Mouse (Mus musculus) hindbrain, embryonic 12.5 days (tissue): Measurements from ENCODE around the gene Arrdc1. TPM values are rescaled to one million over a fixed set of nuclear protein-coding genes. Genes with fewer than 3 reads are reported as not detected.
"Not testable (repeated sequence)": the region's sequence is repeated elsewhere in the genome, so short reads cannot be mapped to it uniquely, and the experiment has no call there.

Experiments
- ATAC-seq: fragments of 200-750 bp; cut with Nextera tagmentation; 2 replicates; pipeline ENCODE4 v1.8.0; 2017; ENCODE audit warnings: moderate TSS enrichment; ENCODE audit not compliant: low FRiP score
- H3K27ac ChIP-seq: fragments of 300-500 bp; sonication (generic); 2 replicates; pipeline ENCODE4 v1.5.1; 2016; ENCODE audit warnings: mild to moderate bottlenecking
- H3K27me3 ChIP-seq: fragments of 300-500 bp; sonication (generic); 2 replicates; pipeline ENCODE4 v1.6.1; 2016; ENCODE audit warnings: mild to moderate bottlenecking
- H3K36me3 ChIP-seq: fragments of 300-500 bp; sonication (generic); 2 replicates; pipeline ENCODE4 v1.6.1; 2016; ENCODE audit warnings: mild to moderate bottlenecking
- H3K4me1 ChIP-seq: fragments of 300-500 bp; sonication (generic); 2 replicates; pipeline ENCODE4 v1.6.1; 2016
- H3K4me2 ChIP-seq: fragments of 300-500 bp; sonication (generic); replicated peaks from 2 replicates; pipeline ENCODE4 v1.6.1; 2016; ENCODE audit warnings: mild to moderate bottlenecking
- H3K4me3 ChIP-seq: fragments of 300-500 bp; sonication (generic); 2 replicates; pipeline ENCODE4 v1.5.1; 2016; ENCODE audit warnings: mild to moderate bottlenecking
- H3K9ac ChIP-seq: fragments of 300-500 bp; sonication (generic); 2 replicates; pipeline ENCODE4 v1.6.1; 2016; ENCODE audit warnings: mild to moderate bottlenecking, moderate library complexity
- H3K9me3 ChIP-seq: fragments of 300-500 bp; sonication (generic); replicated peaks from 2 replicates; pipeline ENCODE4 v1.6.1; 2016; ENCODE audit warnings: mild to moderate bottlenecking
- WGBS: fragments of 180-500 bp; shearing (Covaris S2); methylation state at CpG from one replicate; pipeline ENCODE4 v1.1.7; 2016; 5-methylcytosine and 5-hydroxymethylcytosine counted together
- polyA plus RNA-seq: library from polyadenylated mRNA; unstranded; fragments of >200 nt; fragmentation: Nextera tagmentation; extraction: Ambion mirVana; gene quantifications from 2 replicates; pipeline ENCODE4 v1.2.1, GENCODE M21; 2016

Arrdc1 gene
- 20.0 and 21.9 TPM in 2 replicates for polyA plus RNA-seq

DNA sequence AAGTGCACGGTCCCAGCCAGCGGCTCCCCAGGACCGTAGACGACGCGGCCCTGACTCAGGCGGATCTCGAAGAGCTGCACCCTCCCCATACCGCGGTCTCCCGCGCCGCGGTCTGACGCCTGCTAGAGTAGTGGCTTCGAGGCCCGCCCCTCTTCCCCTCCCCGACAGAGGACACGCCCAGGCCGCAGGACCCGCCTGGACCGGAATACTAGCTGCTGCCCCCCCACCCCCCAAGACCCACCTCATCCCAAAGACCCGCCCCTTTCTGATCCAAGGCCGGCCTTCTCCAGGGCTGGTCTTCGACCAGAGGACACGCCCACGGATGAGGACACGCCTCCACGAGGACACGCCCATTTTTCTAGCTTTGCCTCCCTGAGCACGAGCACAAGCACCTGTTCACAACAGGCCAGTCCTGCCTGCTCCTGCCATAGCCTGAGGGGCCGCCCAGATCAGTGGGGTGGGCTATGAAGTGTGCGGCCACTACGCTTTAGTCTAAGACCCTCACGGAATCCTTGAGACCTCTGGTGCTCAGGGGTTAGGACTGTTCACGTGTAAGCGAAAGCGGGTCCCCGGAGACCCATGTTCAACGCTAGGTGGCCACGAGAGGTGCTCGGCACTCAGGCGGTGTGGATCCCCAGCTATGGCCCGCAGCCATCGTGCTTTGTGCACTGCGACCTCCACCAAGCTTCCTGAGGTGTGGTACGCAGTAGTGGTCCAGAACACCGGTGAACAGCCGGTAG, at the start of gene Arrdc1:
TSS of gene Arrdc1 (minus strand) at position 196 of the 740 bp plus-strand sequence.
- H3K36me3 ChIP-seq = no peaks in the 10 kb centered on the region
- H3K9me3 ChIP-seq = no peaks in the 10 kb centered on the region
- H3K4me2 ChIP-seq = peak within 1 kb of the TSS; percentile 94
- peak; percentile 93 for ATAC-seq
- peak within 1 kb of the TSS; percentile 72 for H3K9ac ChIP-seq
- H3K27me3 ChIP-seq = peaks cover 16% of the 10 kb centered on the region
- H3K27ac ChIP-seq = no peak within 1 kb of the TSS
- WGBS = under 1% methylated on average over 48 of the region's 49 CpGs
- H3K4me3 ChIP-seq = peak within 1 kb of the TSS; percentile 57
- H3K4me1 ChIP-seq = peaks cover 14% of the 10 kb centered on the region

GRCm38 (mm10) chr2:24976960-24977359, 41.9 kb upstream of the Arrdc1 start:
- Histone ChIP-seq H3K27me3 (no peaks in the 10 kb centered on the region), H3K27ac (no peak overlapping the region), H3K4me3 (no peak overlapping the region), H3K4me1 (peaks cover 20% of the 10 kb centered on the region), H3K4me2 (no peak overlapping the region), H3K36me3 (peaks cover 8% of the 10 kb centered on the region), H3K9ac (no peak overlapping the region), H3K9me3 (no peaks in the 10 kb centered on the region)
- no peak for ATAC-seq
- WGBS = 95% methylated on average over 5 of the region's 5 CpGs

- Histone ChIP-seq H3K4me1 (peaks cover 20% of the 10 kb centered on the region), H3K4me2 (peak within 1 kb of the TSS; percentile 93), H3K4me3 (peak within 1 kb of the TSS; percentile 71), H3K9ac (peak within 1 kb of the TSS; percentile 69), H3K27me3 (no peaks in the 10 kb centered on the region), H3K36me3 (peaks cover 18% of the 10 kb centered on the region), H3K9me3 (no peaks in the 10 kb centered on the region), H3K27ac (peak within 1 kb of the TSS; percentile 91)
- ATAC-seq = peak; percentile 18
- under 1% methylated on average over 16 of the region's 16 CpGs for WGBS
These were observed 40.7 kb upstream of the Arrdc1 start, which contains the start of gene Pnpla7 for GRCm38 (mm10) chr2:24975704-24976297. Gene Pnpla7 (plus strand): TSS chr2:24976033.

DNA sequence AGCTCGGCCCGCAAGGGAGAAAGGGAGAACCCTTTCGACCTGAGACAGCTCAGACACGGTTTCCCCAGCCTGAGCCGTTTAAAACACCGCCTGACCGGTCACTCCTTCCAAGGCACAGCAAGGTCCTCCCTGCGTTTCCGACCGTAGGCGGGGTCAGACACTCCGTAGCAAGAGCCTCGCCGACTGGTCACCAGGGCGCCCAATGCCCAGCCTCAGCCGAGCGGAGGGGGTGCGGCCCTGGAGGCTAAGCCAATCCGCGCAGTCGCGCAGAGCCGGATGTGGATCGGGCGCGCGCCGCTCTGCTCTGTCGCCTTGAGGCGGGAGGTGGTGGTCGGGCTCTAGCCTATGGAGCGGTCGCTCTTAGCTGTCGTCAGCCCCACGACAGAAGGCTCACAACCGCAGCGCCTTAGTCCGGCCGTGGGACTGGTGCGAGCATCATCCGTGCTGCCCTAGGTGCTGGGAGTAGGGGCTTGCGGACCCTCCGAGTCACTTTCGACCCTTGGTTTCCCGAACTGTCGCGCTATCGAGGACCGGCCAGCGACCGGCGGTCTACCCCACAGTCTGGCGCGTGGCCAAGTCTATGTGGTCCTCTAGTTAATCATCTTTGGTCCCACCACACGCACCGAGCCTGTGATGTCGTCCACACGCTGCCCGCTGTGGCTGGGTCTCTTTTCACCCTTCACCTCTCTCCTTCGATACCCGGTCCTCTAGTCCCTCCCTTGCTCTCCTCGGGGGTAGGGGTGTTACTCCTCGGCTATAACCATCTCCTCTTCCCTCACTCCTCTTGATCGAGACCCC, 40.1 kb upstream of the Arrdc1 start, which contains the start of gene Mrpl41:
TSS of gene Mrpl41 (minus strand) at position 193 of the 798 bp plus-strand sequence.
- Histone ChIP-seq H3K4me1 (peaks cover 20% of the 10 kb centered on the region), H3K4me2 (peak within 1 kb of the TSS; percentile 93), H3K27me3 (no peaks in the 10 kb centered on the region), H3K9ac (peak within 1 kb of the TSS; percentile 69), H3K36me3 (peaks cover 25% of the 10 kb centered on the region), H3K9me3 (no peaks in the 10 kb centered on the region), H3K4me3 (peak within 1 kb of the TSS; percentile 71), H3K27ac (peak within 1 kb of the TSS; percentile 91)
- WGBS = under 1% methylated on average over 64 of the region's 64 CpGs
- ATAC-seq = peak; percentile 100

- H3K36me3 ChIP-seq = peaks cover 32% of the 10 kb centered on the region
- H3K4me3 ChIP-seq = peak overlapping the region; percentile 71
- not testable (repeated sequence) for H3K9me3 ChIP-seq, ATAC-seq, H3K27me3 ChIP-seq
- H3K27ac ChIP-seq = peak overlapping the region; percentile 91
- H3K9ac ChIP-seq = peak overlapping the region; percentile 69
- 2% methylated on average over 17 of the region's 17 CpGs for WGBS
- peak overlapping the region; percentile 93 for H3K4me2 ChIP-seq
- H3K4me1 ChIP-seq = peaks cover 20% of the 10 kb centered on the region
These were observed 39.4 kb upstream of the Arrdc1 start for GRCm38 (mm10) chr2:24974452-24974851.

GRCm38 (mm10) chr2:24970386-24970785, 35.3 kb upstream of the Arrdc1 start:
- Histone ChIP-seq H3K4me1 (peaks cover 11% of the 10 kb centered on the region), H3K36me3 (peaks cover 63% of the 10 kb centered on the region)

DNA sequence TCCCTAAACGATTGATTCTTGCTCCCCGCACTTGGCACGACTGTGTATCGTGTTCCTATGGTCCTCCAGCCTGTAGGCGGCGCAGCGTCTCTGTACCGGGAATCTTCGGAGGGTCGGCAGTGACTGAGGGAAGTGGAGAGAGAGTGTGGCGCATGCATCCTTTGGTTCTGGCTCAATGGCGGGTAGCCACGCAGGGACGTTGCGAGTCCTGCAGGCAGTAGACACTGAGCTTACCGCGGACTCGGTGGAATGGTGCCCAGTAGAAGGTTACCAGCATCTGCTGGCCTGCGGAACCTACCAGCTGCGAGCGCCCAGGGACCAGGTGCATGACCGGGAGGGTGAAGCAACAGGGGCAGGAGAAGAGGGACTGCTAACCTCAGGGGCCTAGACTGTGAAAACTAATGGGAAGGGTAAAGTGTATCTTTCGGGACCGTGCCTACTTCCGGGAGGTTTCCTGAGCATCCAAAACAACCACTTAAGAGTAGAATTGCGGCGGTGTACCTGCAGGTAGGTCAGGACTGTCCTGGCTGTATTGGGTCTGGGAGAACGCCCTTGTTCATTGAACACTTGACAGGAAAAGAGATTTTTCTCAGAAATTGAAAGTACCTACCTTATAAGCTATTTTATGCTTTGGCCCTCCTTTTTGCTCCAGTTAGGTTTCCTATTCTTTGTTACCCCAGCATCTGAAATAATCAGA, 27.4 kb upstream of the Arrdc1 start, which contains the start of gene Dph7:
TSS of gene Dph7 (plus strand) at position 97 of the 697 bp plus-strand sequence.
- H3K36me3 ChIP-seq = peaks cover 55% of the 10 kb centered on the region
- H3K27me3 ChIP-seq = no peaks in the 10 kb centered on the region
- H3K27ac ChIP-seq = no peak within 1 kb of the TSS
- H3K4me3 ChIP-seq = peak within 1 kb of the TSS; percentile 68
- peak; percentile 89 for ATAC-seq
- H3K9ac ChIP-seq = peak within 1 kb of the TSS; percentile 84
- no peaks in the 10 kb centered on the region for H3K9me3 ChIP-seq
- 1% methylated on average over 28 of the region's 28 CpGs for WGBS
- H3K4me2 ChIP-seq = peak within 1 kb of the TSS; percentile 82
- H3K4me1 ChIP-seq = peaks cover 12% of the 10 kb centered on the region

More at GRCm38 (mm10) chr2:24970386-24970785, 35.3 kb upstream of the Arrdc1 start:
- no peak overlapping the region for H3K27ac ChIP-seq
- H3K4me3 ChIP-seq = no peak overlapping the region
- H3K9me3 ChIP-seq = no peaks in the 10 kb centered on the region
- H3K27me3 ChIP-seq = no peaks in the 10 kb centered on the region
- no peak overlapping the region for H3K4me2 ChIP-seq
- no peak overlapping the region for H3K9ac ChIP-seq
- 87% methylated on average over 4 of the region's 4 CpGs for WGBS
- no peak for ATAC-seq

DNA sequence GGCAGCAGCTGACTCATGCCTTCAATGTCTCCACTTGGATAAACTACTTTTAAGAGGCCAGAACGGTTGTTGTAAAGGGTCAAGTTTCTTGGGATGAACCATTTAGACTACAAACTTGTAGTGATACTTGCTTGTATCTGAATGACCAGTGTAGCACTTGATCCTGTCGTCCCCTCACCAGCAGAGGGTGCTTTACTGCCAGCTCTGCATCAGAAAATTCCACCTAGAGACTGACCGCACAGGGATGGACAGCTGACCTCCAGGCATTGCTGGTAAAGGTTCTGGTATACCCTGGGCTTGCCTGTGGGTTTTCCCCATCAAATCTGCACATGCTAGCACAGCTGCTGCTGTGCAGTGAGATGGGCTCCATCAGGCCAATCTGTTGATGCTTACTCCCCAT, 25.9 kb upstream of the Arrdc1 start:
- no peak for ATAC-seq
- 36% methylated on average over 3 of the region's 3 CpGs for WGBS
- no peak overlapping the region for H3K27ac ChIP-seq
- no peaks in the 10 kb centered on the region for H3K9me3 ChIP-seq
- H3K9ac ChIP-seq = no peak overlapping the region
- H3K36me3 ChIP-seq = peaks cover 59% of the 10 kb centered on the region
- no peak overlapping the region for H3K4me3 ChIP-seq
- H3K4me2 ChIP-seq = no peak overlapping the region
- H3K27me3 ChIP-seq = no peaks in the 10 kb centered on the region
- H3K4me1 ChIP-seq = peaks cover 12% of the 10 kb centered on the region

DNA sequence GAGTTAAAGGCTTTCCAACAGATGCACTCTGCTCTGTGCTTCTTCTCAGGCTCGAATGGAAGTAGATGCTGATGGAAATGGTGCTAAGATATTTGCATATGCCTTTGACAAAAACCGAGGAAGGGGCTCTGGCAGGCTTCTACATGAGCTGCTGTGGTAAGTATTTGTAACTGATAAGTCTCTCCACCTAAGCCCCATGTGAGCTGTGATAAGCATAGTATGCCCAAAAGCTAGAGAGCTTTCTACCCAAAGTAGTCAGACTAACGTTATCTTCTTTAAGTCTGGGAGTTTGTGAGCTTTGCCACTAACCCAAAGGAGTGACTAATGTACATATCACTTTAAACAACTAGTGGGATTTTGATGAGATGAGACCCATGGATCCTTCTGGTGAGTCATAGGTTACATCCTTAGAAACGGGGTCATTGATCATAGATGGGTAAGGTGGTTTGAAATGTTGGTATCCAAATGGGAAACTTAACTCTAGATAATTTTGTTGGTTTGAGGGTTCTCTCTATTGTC, 17.5 kb upstream of the Arrdc1 start:
- 92% methylated on average over 4 of the region's 4 CpGs for WGBS
- Histone ChIP-seq H3K27me3 (no peaks in the 10 kb centered on the region), H3K27ac (no peak overlapping the region), H3K4me3 (no peak overlapping the region), H3K4me2 (no peak overlapping the region), H3K9ac (no peak overlapping the region), H3K9me3 (no peaks in the 10 kb centered on the region), H3K36me3 (peaks cover 56% of the 10 kb centered on the region), H3K4me1 (peaks cover 16% of the 10 kb centered on the region)
- ATAC-seq = no peak

- peak; percentile 33 for ATAC-seq
- peak overlapping the region; percentile 97 for H3K4me2 ChIP-seq
- no peaks in the 10 kb centered on the region for H3K27me3 ChIP-seq
- no peaks in the 10 kb centered on the region for H3K9me3 ChIP-seq
- peaks cover 16% of the 10 kb centered on the region for H3K4me1 ChIP-seq
- H3K4me3 ChIP-seq = peak overlapping the region; percentile 86
- peak overlapping the region; percentile 80 for H3K9ac ChIP-seq
- under 1% methylated on average over 31 of the region's 31 CpGs for WGBS
- H3K36me3 ChIP-seq = peaks cover 35% of the 10 kb centered on the region
- peak overlapping the region; percentile 64 for H3K27ac ChIP-seq
These were observed 15.1 kb upstream of the Arrdc1 start for GRCm38 (mm10) chr2:24950189-24950535.

DNA sequence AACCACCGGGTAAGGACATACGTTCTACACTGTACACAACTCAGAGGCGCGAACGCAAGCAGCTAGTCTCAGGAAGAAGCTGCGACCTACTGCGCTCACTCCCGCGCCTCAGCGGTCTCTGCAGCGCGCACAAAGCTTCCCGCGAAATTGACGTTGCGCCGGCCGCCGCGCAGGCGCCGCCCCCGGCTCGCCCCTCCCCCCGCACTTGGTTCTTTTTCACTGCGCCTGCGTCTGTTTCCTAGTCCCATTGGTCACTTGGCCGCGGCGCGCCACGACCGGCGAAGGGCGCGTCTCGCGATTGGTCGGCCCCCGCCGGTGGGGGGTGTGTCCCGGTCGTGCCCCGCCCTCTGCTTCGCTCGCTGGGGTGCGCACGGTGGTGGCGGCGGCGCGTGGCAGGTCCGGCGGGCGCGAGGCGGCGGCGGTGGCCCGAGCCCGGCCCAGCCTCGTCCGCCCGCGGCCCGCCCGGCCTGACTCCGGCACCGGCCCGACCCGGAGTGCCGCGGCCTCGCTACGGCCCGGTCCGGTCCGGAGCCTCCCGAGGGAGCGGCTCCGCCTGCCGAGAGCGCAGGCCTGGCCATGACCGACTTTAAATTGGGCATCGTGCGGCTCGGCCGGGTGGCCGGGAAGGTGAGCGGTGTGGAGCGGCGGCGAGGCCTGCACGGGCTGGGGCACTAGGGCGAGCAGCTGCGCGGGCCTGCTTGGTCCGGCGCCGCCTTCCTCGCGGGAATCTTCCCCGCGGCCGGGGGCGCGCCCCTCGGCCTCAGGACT, 14.6 kb upstream of the Arrdc1 start, which contains the start of gene Zmynd19:
TSS of gene Zmynd19 (plus strand) at position 372 of the 768 bp plus-strand sequence.
- no peaks in the 10 kb centered on the region for H3K9me3 ChIP-seq
- peak; percentile 99 for ATAC-seq
- peak within 1 kb of the TSS; percentile 86 for H3K4me3 ChIP-seq
- peaks cover 29% of the 10 kb centered on the region for H3K36me3 ChIP-seq
- H3K4me1 ChIP-seq = peaks cover 16% of the 10 kb centered on the region
- peak within 1 kb of the TSS; percentile 64 for H3K27ac ChIP-seq
- under 1% methylated on average over 107 of the region's 108 CpGs for WGBS
- no peaks in the 10 kb centered on the region for H3K27me3 ChIP-seq
- peak within 1 kb of the TSS; percentile 97 for H3K4me2 ChIP-seq
- H3K9ac ChIP-seq = peak within 1 kb of the TSS; percentile 80
